Mouse (Mus musculus) ovary, postnatal 14 days (tissue): Measurements from ENCODE around the gene Wdr47.
A peak's percentile ranks its signal among the peaks of the same experiment; 100 is the strongest.
"Not testable (repeated sequence)": the region's sequence is repeated elsewhere in the genome, so short reads cannot be mapped to it uniquely, and the experiment has no call there.

ENCODE experiments used
- DNase-seq: peaks from one replicate; pipeline ENCODE4 v3.0.0; 2022; ENCODE audit warnings: low spot score

Wdr47 gene

DNA sequence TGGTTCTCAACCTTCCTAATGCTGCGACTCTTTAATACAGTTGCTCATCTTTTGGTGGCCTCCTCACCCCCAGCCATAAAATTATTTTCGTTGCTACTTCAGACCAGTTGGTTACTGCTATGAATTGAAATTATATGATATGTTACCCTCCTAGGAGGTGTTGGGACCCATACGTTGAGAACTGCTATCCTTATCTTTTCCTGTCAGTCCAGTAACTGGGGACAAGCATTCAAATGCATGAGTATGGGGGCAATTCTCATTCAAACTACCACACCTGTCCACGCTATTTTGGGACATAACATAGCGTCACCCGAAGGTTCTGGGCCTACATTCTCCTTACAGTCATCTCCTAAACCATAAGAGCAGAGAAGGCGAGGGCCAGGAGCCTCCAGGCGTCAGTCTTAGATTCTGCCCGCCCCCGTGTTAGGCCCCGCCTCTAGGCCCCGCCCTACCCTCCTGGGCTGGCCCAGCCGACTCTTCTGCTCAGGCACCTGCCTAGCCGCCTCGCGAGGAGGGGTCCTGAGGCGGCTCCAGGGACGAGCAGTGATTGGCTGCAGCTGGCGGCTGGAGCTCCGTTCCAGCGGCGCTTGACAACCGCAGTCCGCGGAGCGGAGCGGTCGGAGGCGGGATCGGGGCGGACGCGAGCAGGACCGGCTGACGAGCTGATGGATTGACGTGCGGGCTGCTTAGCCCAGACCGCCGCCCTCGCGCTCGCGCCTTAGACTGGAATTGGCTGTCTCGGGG, at the start of gene Wdr47:
Gene Wdr47, plus strand, starts transcription at position 494 of the 744 bp plus-strand sequence.
- DNase-seq = peak; percentile 92

DNA sequence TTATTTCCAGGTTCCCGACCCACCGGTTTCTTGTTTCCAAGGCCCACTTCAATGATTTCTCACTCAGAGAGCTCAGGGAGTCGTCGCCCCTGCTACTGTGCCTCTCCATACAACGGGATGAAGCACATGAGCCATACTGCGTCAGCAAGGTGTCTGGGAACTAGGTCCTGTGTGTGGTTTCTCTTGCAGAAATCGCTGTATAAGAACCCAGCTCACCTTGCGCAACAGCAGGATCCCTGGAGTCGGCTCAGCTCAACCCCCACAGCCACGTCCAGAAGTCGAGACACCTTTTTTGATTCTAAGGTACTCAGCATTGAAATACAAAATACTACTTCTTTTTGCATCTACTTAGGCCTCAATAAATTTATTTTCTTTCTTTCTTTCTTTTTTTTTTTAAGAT, 48.8 kb upstream of the Wdr47 start:
- DNase-seq = no peak

DNA sequence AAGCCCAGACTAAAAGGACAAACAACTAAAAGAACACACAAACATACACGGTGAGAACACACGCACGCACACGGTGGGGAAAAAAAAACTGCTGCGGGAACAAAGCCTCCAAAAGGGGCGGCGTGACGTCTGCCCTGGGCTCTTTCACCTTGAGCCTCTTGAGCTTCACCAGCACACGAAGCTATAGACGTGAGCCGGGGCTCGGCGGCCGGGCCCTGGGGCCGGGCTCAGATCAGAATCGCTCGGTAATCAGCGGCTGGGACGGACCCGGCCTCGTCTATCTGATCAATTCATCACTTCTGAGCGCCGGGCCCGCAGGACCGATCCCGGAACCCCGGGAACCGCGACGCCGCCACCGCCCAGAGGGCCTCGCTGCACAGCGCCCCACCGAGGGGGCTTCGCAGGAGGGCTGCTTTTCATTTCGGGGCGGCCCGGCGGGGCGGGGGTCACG, 36.9 kb upstream of the Wdr47 start:
- DNase-seq = peak; percentile 26

DNA sequence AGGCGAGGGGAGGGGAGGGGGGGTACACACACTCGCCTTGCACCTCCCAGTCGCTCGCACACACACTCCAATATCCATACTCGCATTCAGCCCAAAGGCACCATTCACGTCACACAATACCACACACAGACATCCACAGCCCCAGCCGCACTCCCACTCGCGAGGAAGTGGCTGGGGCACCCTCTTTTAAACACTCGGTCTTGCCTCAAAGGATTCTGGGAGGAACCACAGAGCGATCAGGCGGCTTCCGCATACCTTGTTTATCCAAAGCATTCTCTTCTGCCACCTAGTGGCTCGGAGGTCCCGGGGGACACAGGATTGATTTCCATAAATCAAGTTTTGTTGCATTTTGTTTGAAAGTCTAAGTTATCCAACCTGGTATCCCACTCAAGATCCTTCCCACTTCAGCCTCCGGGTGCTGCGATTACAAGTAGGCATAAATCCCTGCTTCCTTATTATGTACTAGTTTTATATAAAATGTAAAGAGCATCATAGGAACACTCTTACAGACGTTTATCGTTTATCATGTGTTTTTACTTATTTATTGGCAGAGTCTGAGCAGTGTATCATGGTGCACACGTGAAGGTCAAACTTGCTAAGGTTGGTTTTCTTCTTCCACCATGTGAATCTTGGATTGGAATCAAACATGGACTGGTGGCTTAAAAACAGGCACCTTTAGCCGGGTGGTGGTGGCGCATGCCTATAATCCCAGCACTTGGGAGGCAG, 36.3 kb upstream of the Wdr47 start:
- DNase-seq = peak; percentile 91

DNA sequence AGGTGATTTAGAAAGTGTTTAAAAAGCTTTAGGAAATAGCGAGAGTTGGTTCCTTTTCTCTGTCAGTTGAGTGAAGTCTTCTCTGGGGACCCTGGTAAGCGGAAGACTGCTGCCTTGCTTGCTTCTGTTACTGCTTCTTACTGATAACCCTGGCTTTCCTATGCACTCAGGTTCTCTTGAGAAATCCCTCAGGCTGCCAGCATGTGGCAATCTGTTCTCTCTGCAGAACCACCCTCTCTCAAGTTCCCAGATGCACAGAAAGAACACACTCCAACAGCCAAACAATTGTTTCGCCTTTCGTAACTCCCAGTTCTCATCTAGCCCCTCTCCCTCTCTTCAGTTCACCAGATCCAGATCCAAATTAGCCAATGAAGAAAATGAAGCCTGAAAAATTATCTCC, 33.2 kb upstream of the Wdr47 start:
- no peak for DNase-seq

DNA sequence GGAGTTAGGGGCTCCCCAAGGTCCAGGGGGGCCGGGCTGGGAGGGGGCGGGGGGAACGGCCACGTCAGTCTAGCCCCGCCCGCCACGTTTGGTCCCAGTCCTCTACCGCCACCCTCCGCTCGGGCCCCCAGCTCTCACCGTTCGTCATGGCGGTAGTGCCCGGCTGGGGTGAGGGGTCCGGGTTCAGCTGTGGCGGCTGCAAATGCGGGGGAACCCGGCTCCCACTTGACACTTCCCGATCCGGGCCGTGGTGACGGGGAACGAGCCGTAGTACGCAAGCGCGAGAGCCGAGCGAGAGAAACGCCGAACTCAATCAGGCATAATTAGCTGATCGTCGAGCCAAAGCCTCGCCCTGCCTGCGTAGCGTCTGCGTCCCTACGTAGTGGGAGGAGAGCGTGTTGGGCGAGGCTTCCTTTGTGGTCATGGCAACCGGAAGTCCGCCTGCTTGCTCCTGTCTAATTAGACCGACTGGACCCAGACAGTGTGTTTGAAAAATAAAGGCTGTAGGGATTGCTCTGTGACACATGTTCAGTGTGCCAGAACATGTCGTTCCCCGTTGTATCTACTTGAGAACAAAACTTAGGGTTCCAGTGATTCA, 28.8 kb upstream of the Wdr47 start, which contains the start of gene Tmem167b:
Gene Tmem167b, minus strand, starts transcription at position 334 of the 598 bp plus-strand sequence.
- DNase-seq = peak; percentile 94

DNA sequence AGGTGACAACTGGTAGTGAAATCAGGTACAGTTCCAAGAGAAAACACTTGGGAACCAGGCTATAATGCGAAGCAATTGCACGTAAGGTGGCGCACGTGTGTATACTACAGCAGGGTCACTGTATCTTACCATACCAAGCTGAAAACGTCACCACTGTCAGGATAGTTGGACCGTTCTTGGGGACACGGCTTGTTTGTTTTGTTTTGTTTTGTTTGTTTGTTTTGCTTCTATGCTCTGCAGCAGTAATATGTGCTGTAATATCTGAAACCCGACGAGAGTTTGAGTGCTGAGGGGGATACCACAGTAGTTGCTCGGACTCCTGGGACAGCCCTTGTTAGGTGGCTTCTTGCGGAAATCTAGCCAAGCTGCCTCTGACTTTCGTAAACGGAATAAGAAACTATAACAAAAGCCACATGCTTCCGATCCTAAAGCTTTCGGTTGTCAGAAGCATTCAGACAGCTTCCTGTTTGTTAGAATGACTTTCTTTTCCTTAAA, 28.3 kb upstream of the Wdr47 start:
- no peak for DNase-seq

DNA sequence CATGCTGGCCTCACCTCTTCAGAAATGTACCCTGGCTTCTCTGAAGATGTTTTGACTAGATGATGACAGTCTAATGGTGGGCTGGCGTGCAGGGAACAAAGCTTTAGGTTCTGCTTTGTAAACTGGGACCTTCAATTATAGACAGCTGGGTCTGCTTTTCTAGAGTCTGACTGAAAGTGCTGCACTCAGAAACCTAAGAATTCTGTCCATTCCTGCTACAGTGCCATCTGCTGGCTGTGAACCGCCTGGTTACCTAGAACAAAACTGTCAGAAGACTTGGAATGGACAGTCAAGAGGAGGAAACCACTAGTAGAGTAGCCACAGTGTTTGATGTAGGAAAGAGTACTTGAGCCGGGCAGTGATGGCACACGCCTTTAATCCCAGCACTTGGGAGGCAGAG, 27.8 kb upstream of the Wdr47 start:
- DNase-seq = peak; percentile 63

DNA sequence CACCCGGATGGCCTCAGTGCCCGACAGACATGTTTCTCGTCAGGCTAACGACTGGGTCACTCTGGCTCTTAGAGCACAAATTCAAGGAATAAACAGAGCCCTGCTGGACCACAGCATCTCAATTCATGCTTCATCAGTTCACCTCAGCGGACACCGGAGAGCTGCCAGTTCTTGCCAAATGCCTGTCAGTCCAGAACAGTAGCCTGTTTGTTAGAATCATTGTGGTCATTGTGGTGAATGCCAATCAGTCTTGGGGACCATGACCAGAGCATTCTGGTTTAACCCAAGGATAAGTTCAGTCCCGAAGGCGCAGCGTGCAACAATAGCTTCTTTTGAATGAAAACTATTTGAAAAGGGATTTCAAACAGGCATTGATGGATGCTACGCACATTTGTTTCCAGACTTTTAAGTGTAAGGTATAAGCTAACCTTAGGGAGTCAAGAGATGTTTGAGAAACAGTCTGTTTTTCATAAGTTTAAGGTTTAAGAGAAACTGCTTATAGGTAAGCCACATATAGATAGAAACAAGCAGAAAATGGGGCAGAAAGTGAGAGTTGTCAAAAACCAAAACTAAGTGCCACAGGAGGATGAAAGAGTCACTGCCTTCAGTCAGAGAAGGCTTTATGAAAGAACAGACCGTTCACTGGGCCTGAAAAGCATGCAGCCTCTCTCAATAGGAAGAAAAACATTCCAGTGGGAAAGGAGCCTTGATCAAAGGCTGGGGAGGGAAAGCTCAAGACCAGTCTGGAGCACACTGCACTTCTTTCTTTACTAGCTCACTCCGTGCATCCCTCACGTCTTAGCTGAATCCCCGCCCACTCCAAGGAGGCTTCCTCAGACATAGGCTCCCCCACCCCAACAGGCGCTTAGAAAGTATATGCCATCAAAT, 22.8 kb upstream of the Wdr47 start:
- DNase-seq = no peak

DNA sequence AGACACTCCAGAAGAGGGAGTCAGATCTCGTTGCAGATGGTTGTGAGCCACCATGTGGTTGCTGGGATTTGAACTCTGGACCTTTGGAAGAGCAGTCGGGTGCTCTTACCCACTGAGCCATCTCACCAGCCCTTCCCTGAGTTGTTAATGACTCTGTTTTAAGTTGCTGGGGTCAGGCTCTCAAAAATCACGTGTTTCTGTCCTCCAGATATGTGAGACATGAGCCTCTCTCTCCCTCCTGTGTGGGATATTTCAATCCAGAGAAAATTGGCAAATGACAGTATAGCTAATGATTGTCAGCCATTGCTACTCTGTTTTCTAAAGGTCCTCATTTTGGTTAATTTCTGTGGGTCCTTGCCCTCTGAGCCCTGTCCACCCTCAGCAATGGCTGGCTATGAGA, 21.4 kb upstream of the Wdr47 start:
- DNase-seq = not testable (repeated sequence)

DNA sequence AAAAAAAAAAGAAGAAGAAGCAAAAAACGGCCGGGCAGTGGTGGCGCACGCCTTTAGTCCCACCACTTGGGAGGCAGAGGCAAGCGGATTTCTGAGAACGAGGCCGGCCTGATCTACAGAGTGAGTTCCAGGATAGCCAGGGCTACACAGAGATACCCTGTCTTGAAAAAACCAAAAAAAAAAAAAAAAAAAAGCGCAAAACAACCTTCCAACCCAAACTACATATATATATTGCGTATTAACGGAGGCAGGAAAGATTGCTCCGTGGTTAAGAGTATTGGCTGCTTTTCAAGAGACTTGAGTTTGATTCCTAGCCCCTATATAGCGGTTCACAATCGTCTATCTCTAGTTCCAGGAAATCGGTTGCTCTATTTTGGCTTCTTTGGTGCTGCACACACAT, 20.3 kb upstream of the Wdr47 start:
- no peak for DNase-seq

DNA sequence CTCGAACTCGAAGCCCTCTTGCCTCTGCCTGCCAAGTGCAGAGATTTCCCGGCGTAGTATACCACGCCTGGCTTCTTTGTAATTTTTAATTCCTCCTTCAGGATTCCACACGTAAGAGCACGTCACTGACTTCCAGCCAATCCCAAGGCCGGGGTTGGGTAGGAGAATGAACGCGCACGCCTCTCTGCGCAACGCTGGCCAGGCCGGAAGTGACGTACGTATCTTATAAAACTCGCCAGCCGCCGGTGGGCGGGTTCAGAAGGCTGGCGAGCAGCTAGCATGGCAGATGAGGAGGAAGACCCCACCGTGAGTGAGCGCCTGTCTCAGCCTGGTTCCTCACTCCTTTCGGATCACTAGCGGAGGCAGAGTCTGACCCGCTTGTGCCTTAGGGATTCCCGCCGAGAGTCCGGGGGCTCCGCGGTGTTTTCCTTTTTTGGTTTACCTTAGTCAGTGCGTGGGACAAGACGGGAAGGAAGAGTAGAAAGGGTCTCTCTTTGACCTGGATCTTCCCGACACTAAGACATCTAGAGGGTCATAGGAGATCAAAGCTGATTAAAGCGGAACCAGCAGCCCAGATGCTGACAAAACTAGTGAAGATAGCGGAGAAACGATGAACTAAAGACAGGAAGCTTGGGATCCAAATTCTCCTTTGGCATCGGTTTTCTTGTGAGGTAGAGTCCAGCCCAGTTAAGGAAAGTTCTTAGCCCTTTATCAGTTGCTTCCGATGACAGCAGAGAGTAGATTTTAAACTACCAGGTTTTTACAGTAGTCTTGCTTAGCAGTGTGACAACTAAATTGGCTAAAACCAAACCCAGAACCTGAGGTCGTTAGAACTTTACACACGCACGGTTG, 19.4 kb upstream of the Wdr47 start, which contains the start of gene Taf13:
Gene Taf13, plus strand, starts transcription at position 256 of the 852 bp plus-strand sequence.
- DNase-seq = peak; percentile 98

DNA sequence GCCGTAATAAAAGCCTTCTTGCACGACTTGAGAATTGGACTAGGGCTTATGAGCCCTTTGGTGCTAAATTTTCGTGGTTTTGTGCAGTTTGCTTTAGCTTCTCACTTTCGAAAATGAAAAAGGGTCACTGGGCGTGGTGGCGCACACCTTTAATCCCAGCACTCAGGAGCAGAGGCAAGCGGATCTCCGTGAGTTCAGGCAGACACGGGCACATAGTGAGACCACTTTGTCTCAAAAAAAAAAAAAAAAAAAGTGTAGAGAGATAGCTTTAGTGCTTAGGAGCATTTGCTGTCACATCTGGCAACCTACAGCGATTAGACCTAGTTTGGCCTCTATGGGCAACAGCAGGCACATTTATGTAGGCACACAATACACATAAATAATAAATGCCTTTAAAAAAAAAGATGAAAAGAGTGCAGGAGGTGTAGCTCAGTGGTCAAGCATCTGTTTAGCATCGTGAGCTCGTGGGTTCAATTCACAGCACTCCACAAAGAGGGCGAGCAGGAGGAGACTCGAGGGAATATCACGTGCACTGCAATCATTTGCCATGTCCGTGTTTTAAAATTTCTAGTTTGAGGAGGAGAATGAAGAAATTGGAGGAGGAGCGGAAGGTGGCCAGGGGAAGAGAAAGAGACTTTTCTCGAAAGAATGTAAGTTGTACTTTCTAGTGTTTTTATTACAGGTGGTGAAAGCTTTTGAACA, 18.6 kb upstream of the Wdr47 start:
- DNase-seq = no peak

DNA sequence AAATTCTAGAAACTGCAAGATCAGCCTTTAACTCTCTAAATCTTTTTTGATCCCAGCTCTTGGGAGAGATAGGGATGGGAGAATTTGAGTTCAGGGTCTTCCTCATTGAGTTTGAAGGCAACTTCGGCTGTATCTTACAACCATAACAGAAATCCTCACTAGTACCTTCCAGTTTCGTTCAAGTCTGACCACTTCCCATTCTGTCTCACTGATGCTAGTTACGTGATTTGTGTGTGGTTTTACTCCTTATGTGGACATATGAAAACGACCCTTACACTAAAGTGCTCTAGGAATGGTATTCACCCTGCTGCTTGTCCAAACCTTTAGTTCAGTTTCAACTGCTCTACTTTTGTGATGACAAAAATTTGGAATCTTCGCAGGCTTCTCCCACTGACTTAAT, 17.1 kb upstream of the Wdr47 start:
- no peak for DNase-seq

DNA sequence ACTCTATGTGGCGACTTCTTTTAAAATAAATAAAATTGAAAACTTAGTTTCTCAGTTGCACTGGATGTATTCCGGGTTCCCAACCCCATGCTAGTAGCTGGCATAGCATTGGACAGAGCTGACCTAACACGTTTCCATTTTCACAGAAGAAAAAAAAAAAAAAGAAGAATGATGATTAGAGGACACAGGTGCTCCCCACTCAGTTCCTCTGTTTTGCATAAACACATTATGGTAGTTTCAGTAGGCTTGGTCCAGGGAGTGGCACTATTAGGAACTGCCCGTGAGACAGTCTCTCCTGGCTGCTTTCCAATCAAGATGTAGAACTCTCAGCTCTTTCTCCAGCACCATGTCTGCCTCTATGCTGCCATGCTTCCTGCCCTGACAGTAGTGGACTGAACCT, 6.5 kb upstream of the Wdr47 start:
- DNase-seq = no peak

DNA sequence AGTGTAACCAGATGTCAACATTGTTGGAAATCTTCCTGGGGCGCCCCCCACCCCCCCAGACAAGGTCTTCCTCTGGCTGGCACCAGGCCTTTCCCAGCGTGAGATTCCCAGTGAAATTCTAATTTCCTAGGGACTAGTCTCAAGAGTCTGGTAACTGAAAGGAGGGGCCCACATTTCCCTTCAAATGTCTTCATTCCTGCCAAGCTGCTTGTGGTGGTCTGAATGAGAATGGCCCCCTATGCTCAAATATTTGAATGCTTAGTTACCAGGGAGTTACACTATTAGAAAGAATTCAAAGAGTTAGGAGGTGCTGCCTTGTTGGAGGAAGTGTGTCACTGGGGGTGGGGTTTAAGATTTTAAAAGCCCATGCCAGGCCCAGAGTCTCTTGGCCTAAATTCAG, 2.6 kb upstream of the Wdr47 start:
- DNase-seq = no peak

DNA sequence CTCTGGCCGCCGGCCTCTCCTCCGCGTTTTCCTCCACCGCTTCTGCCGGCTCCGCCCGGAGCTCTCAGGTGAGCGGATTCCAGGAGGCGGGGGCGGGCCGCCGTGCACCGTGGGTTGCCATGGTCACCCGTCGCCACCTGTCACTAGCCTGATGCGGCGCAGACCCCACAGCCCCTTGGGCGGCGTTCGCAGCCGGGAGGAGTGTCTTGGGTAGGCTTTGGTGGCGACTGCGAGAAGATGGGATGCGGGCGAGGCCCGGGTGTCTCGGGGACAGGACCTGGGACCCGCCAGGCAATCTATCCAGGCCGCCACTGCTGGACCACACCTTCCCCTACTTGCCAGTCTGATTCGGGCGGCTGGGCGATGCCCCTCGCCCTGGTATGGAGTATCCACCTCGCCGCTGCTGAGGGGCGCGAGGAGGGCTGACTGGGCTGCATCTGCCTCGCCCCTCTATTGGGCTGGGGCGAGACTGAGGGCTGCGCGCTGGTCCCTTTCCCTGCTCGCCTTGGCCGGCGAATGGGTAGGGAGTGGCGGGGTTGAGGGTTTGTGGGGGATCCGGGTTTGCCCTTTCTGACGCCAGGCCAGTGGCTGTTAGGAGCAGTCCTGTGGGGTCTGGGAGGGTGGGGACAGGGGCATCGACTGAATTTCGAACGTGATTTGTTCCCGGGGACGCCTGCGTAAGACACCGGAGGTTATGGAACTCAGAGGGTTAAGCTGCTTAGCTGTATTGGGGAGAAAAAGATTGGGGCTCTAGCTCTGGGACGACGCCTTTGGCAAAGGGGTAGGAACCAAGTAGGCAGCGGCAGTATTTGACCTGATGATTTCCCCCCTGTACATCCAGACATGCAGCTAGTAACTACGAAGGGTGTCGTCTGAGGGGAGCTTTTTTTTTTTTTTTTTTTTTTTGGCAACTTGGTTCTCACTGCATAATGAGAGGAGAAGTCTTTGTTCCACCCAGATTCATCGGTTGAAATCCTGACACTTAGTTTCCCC, 747 bp downstream of the Wdr47 start:
- no peak for DNase-seq

DNA sequence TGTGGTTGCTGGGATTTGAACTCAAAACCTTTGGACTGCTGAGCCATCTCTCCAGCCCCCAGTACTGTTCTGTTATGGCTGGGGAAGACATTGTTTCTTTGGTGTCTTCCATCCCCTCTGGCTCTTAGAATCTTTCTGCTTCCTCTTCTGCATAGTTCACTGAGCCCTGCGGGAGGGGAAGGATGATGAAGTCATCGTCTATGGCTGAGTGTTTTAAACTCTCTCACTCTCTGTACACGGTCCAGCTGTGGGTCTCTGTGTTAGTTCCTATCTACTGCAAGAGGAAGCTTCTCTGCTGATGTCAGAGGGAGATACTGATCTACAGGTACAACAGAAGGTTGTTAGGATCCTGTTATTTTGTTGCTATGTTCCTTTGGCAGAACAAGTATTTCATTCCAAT, 17.8 kb downstream of the Wdr47 start:
- no peak for DNase-seq

DNA sequence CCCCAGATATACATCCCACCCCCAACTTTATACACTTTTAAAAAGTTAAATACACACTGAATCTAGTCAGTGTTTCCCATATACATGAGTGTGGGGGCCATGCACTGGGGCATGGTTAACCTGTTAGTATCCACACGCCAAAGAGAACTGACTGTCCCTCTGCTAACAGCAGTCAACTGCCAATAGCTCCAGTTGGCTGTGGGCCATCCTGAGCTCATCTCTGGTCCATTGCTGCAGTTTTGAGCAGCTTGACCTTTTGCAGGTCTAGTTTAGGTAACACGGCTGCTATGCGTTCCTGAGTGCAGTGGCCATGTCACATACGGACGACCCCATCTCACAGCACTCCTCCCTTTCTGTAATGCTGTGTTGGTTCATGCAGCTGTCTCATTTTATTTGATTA, 43.7 kb downstream of the Wdr47 start:
- DNase-seq = no peak
